Mouse (Mus musculus): ENCODE results near the gene Mlf2. TPM values are rescaled to one million over a fixed set of nuclear protein-coding genes. Genes with fewer than 3 reads are reported as not detected.

Mlf2 gene
- total and polyA plus RNA-seq, 3 experiments: 154 to 340 TPM; not detected in 1

DNA sequence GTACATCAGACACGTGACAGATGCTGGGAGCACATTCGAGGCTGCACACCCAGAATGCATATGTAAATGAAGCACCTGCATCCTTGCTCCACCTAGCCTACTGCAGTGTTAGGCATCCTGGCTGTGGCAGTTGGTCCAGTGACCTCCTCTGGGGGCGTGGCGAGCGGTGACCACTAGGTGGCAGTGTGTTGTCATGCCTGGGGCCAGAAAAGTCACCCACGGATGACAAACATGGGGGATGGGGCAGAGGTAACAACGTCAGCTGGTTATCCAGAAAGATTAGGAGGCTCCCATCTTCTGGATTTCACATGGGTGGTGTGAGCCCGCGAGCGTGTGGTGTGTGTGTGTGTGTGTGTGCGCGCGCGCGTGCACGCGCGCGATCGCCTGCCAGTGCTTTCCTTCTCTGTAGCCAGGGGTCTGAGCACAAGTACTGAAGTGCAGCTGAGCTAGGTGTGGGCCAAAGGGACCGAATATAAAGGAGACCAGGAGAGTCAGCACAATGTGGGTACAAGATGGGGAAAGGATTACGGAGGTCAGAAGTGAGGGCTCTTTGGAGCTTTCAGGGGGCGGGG lies 27.5 kb upstream of the Mlf2 start:
- no peaks in the 10 kb centered on the region for H3K9me3 ChIP-seq (replicated peaks; ENCODE audit: insufficient read depth, low read length)
- peak overlapping the region; percentile 76 for H3K9ac ChIP-seq (ENCODE audit: control insufficient read depth, low read depth, low read length, poor library complexity, severe bottlenecking)
- DNase-seq (ENCODE audit: low read depth, low spot score): peak; percentile 91
- H3K4me1 ChIP-seq (ENCODE audit: control insufficient read depth in 1 of 2, insufficient read depth in 2 of 2, low read length in 2 of 2): peaks cover 0 to 5% of the 10 kb centered on the region in 2 experiments; a peak in 3 of 4 replicates
- H3K36me3 ChIP-seq (ENCODE audit: control insufficient read depth in 1 of 2, insufficient read depth in 2 of 2, low read length in 2 of 2): no peaks in the 10 kb centered on the region; a peak in 1 of 4 replicates
- TF ChIP-seq RAD21 (IDR thresholded peaks at IDR 0.05; ENCODE audit: low read depth, low read length) (peak; percentile 89), MAZ (IDR thresholded peaks at IDR 0.05; ENCODE audit: low read depth, low read length) (peak; percentile 81; the same call in 1 of the 2 replicates), CTCF (IDR thresholded peaks at IDR 0.05 in 2 of 3, conservative IDR thresholded peaks at IDR 0.05 in 1 of 3; ENCODE audit: control insufficient read depth in 1 of 3, insufficient read depth in 1 of 3, low read depth in 2 of 3, low read length in 3 of 3, poor library complexity in 1 of 3, severe bottlenecking in 1 of 3) (peak; percentile 92 to 99 (median 97)), CHD1 (IDR thresholded peaks at IDR 0.05; ENCODE audit: low read depth, low read length) (no peak), ELF1 (IDR thresholded peaks at IDR 0.05; ENCODE audit: low read depth, low read length) (0 out of 2 replicates have a peak, but pooled peaks have one; percentile 35), ZNF384 (IDR thresholded peaks at IDR 0.05; ENCODE audit: low read depth, low read length) (peak; percentile 49; the same call in 1 of the 2 replicates), MAX (IDR thresholded peaks at IDR 0.05; ENCODE audit: low read length) (peak; percentile 54; the same call in 1 of the 2 replicates), TCF12 (IDR thresholded peaks at IDR 0.05; ENCODE audit: low read depth, low read length) (peak; percentile 33; the same call in 1 of the 2 replicates), POLR2A (IDR thresholded peaks at IDR 0.05; ENCODE audit: control insufficient read depth in 1 of 2, insufficient read depth in 1 of 2, low read depth in 1 of 2, low read length in 2 of 2, poor library complexity in 1 of 2) (no peak), BHLHE40 (IDR thresholded peaks at IDR 0.05; ENCODE audit: borderline replicate concordance, low read depth, low read length) (peak; percentile 69), ZC3H11A (IDR thresholded peaks at IDR 0.05; ENCODE audit: low read depth, low read length) (peak; percentile 76), MXI1 (IDR thresholded peaks at IDR 0.05; ENCODE audit: low read depth, low read length) (peak; percentile 69), SMC3 (IDR thresholded peaks at IDR 0.05; ENCODE audit: low read depth, low read length) (peak; percentile 84), MYC (IDR thresholded peaks at IDR 0.05; ENCODE audit: low read depth, low read length) (peak; percentile 32; the same call in 1 of the 2 replicates), CHD2 (IDR thresholded peaks at IDR 0.05; ENCODE audit: low read length) (peak; percentile 68), USF2 (IDR thresholded peaks at IDR 0.05; ENCODE audit: borderline replicate concordance in 1 of 2, insufficient read depth in 1 of 2, low read depth in 1 of 2, low read length in 2 of 2) (no peak), ZMIZ1 (IDR thresholded peaks at IDR 0.05; ENCODE audit: low read depth, low read length) (no peak), RCOR1 (IDR thresholded peaks at IDR 0.05; ENCODE audit: low read depth, low read length) (peak; percentile 61), NELFE (IDR thresholded peaks at IDR 0.05; ENCODE audit: low read depth, low read length) (no peak), SIN3A (IDR thresholded peaks at IDR 0.05; ENCODE audit: low read length) (peak; percentile 83), USF1 (IDR thresholded peaks at IDR 0.05; ENCODE audit: low read depth, low read length) (no peak), POLR2AphosphoS2 (IDR thresholded peaks at IDR 0.05; ENCODE audit: low read length) (no peak), HCFC1 (IDR thresholded peaks at IDR 0.05; ENCODE audit: low read depth, low read length) (peak; percentile 67), EP300 (IDR thresholded peaks at IDR 0.05; ENCODE audit: low read depth in 1 of 2, low read length in 2 of 2) (peak in 1 of 2 experiments; percentile 51; a peak in 1 of 4 replicates), MYB (IDR thresholded peaks at IDR 0.05; ENCODE audit: low read depth, low read length) (peak; percentile 60; the same call in 1 of the 2 replicates), GABPA (IDR thresholded peaks at IDR 0.05; ENCODE audit: low read depth, low read length) (no peak), ETS1 (IDR thresholded peaks at IDR 0.05; ENCODE audit: low read depth, low read length) (peak; percentile 71)
- H3K27ac ChIP-seq (ENCODE audit: control insufficient read depth, low read depth, low read length): peak overlapping the region; percentile 23
- H3K27me3 ChIP-seq (ENCODE audit: control insufficient read depth in 1 of 2, insufficient read depth in 2 of 2, low read length in 2 of 2): no peaks in the 10 kb centered on the region
- peak overlapping the region; percentile 72 to 74 for H3K4me3 ChIP-seq (ENCODE audit: control insufficient read depth in 1 of 2, insufficient read depth in 1 of 2, low read depth in 2 of 2, low read length in 2 of 2)
- peaks cover 2% of the 10 kb centered on the region; the same call in 1 of the 2 replicates for H3K79me2 ChIP-seq (ENCODE audit: control insufficient read depth, insufficient read depth, low read length, poor library complexity)
